Mouse (Mus musculus): ENCODE results near the gene Usp8. TPM values are rescaled to one million over a fixed set of nuclear protein-coding genes. Genes with fewer than 3 reads are reported as not detected.

Gene Usp8
- 10 to 100 TPM; 13.9 to 15.6 TPM for total RNA-seq (2021)
- long read RNA-seq, experiment 1, full-length matches to known transcripts = 4 of 7 reads
- long read RNA-seq, experiment 1, partial matches to known transcripts = 3 of 7 reads
- long read RNA-seq, experiment 1, other reads (novel, unspliced or antisense) = 0 of 7 reads
- long read RNA-seq, experiment 2, full-length matches to known transcripts = 7 of 8 reads
- long read RNA-seq, experiment 2, partial matches to known transcripts = 1 of 8 reads
- long read RNA-seq, experiment 2, other reads (novel, unspliced or antisense) = 0 of 8 reads

DNA sequence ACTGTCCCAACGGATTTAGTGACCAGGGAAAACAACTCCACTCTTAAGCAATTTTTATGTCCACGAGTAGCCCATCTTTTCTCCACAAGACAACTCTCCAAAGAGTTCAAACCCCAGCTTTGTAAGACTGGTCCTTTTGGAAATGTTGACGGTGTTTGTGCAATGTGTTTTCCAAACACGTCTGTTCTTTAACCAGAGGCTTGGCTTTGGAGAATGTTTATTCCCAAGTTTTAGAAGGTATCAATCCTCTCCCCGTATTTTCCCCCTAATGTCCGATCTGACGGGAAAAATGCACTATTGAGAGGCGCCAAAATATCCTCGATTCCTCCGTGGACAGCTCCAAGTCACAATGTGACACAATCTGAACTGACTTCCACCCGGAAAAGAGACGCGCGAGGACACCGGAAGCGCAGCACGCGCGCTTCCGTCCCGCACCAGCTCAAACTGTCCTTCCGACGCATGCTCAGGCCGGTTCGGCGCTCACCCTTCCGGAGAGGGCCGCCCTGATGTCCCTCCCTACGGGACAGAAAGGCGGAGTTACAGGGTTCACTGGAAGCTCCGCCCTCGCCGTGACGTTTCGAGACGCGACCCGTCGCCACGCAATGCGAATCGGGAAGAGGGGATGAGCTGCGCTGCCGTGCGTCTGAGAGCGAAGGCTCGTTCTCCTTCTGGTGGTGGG lies at the start of gene Usp8:
TSS of gene Usp8 (plus strand) at position 570 of the 679 bp plus-strand sequence.
- intact Hi-C loops (cut with DNase I) = no loop called here

DNA sequence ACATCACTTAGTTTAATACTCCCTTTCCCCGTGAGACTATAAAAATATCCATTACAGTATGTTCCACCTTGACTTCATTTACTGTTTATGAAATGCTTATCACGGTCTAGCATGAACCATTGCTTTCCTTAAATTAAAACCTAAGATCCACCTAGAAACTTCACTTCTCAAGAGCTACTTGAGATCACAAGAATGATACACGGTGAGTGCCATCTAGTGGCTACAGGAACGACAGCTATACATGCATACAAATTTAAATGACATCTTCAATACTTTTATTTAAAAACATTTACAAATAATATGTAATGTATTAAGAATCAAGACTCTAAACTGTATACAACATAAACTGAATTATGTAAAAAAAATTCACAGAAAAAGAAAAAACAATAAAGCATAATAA lies 43.6 kb upstream of the Usp8 start:
- intact Hi-C loops (cut with DNase I) = loop anchor here (2.0 kb wide), 1 partner anchor 71 kb away; no protein-coding TSS in a partner anchor
- no peak for DNase-seq

More for the DNA sequence above, at the start of gene Usp8:
- peak; percentile 96 for DNase-seq

DNA sequence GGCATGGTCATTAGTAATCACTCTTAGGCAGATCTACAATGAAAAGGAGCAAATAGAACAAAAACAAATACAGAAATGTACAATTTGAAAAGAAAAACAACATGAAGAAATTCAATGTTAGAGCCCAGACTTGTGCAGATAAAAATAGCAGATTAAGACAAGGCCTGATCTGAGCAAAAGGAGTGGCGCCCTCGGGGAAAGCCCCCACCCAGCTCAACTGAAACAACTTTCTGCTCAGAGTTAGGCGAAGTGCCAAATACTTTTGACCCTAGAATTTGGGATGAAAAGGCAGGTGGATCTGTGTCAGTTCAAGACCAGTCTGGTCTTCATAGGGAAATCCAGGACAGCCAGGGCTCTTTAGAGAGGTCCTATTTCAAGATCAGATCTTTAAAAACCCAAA lies 41.1 kb upstream of the Usp8 start:
- no peak for DNase-seq
- intact Hi-C loops (cut with DNase I) = no loop called here

GRCm38 (mm10) chr2:126668621-126669252 lies 38.4 kb upstream of the Usp8 start:
- DNase-seq = no peak
- intact Hi-C loops (cut with DNase I) = no loop called here

DNA sequence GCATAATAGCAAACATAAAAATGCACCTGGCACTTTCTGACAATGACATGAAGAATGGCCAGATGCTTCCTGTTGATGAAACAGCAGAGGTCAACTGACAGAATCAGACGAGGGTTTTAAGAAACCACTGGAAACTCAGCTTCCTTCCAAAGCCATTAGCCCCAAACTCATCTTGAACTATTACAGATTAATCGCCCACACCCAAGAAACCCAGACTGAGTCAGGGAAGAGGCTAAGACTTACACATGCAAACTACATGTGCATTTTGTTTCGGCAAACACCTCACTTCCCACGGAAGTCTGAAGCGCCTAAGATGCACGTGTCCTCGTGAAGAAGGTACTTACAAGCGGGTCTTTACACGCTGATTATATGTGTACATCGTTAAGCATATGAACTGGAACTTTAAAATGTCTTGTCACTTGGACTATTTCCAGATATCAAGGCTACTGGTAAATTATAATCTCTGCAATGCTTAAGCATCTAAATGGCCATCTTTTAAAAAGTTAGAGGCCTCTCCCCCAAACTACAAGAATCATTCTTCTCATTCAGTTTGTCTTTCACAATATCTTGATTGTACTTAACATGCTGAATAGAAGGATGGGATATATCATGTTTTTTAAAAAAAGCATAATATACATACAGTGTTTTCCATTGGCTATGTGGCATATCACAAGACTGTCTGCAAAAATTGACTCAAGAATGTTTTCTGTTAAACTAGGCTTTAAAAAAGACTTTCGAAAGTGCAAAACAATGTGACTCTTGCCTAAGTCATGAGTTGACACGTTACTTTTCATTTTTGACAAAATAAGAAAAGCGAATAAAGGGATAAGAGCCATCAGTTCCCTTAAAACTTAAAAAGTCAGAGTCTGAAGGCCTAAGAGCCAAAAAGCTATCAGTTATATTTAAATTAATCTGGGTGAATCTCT lies 33.5 kb upstream of the Usp8 start:
- intact Hi-C loops (cut with DNase I) = no loop called here
- no peak for DNase-seq

DNA sequence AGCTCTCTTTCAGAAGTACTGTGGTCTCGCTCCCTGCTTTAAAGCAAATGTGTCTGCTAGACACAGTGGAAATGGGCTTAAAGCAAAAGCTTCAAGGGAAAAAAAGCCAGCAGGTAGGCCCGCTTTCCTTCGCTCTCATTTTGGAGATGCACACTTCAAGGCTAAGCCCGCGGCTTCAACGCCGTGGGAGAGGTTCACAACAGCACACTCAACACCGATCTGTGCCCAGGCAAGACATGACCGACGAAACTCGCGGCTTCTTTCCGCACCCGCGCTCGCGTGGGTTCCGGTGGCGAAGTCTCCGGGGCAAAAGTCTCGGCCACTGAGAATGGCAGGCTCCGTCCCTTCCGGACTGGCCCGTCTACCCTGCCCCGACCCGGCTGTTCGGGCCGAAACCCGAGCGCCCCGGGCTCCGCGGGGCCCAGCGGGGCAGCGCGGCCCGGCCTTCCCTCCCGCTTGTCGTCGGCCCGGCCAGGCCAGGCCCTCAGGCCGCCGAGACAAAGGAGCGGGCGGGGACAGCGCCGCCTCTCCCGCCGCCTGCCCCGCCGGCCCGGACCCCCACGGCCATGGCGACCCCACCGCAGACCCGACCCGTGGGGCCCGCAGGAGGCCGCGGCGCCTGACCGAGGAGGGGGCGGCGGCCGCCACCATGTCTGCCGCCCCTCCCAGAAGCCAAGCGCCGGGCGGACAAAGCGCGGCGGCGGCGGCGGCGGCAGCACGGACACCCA lies 32.5 kb upstream of the Usp8 start:
- intact Hi-C loops (cut with DNase I) = no loop called here
- DNase-seq = peak; percentile 7 to 63

- intact Hi-C loops (cut with DNase I) = no loop called here
- peak; percentile 76 to 92 for DNase-seq
Measured at GRCm38 (mm10) chr2:126675169-126676121, 31.7 kb upstream of the Usp8 start.

DNA sequence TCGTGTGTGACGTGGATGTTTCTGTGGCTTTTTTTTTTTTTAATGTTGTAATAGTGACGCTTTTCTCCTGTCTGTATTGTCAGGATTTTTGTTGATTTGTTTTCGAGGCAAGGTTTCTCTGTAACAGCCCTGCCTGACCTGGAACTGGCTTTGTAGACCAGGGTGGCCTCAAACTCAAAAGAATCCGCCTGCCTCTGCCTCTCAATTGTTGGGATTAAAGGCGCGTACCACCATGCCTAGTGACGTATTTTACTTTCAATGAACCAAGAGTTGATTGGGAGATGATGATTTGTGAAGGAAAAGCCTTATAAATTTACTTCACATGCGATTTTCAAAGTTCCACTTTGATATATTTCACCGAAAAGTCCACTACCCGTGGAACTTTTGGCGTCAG lies 31.0 kb upstream of the Usp8 start, which contains the start of gene Gabpb1:
TSS of gene Gabpb1 (minus strand) at position 216 of the 394 bp plus-strand sequence.
- no peak for DNase-seq
- intact Hi-C loops (cut with DNase I) = no loop called here

DNA sequence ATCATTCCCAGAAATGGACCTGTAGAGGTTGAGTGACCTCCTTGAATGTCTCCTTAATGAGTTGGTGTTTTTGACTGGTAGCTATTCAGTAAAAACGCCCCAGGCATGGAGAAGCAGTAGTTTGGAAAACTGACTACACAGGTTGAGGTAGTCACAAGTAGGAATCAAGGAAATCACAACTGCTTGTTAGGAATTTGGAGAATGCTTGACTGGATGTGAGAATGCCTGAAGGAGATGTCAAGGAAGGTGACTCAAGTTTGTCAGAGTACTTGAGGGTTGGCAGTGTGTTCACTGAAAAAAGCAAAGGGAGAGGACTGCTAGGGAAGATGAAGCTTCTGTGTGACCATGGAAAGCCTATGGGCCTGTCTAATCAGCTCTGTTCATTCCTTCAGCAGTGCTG lies 29.8 kb upstream of the Usp8 start:
- DNase-seq = no peak
- intact Hi-C loops (cut with DNase I) = no loop called here

DNA sequence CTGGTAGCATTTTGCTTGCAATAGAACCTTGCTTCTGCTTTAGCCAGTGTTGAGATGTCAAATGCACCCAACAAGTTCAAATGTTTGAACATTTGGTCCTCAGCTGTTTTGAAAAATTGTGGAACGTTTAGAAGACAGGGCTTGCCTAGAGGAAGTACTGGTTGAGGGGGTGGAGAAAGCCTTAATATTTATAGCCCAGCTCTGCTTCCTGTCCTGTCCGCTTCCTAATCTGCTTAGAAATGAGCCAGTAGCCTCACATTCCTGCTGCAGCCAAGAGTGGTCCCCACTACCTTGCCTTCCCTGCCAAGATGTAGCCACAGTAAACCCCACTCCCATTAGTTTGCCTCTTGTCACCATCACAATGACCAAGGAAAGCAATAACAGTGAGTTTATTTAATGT lies 24.8 kb upstream of the Usp8 start:
- no peak for DNase-seq
- intact Hi-C loops (cut with DNase I) = no loop called here

DNA sequence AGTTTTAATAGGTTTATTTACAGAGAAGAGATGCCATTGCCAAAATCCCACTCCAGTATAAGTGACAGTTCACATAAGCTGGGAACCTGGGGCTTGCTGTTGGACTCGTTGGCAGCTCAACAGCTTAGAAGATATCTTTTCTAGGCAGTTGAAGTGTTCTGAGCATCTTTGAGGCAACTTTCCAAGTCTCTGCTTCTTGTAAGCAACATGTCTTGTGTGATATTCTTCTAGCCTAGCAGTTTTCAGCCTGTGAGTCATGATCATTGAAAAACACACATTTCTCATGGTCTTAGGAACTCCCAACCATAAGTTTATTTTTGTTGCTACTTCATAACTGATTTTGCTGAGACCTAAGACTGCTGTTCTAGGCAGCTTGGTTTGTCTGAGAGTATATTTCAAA lies 24.2 kb upstream of the Usp8 start:
- intact Hi-C loops (cut with DNase I) = no loop called here
- no peak for DNase-seq

DNA sequence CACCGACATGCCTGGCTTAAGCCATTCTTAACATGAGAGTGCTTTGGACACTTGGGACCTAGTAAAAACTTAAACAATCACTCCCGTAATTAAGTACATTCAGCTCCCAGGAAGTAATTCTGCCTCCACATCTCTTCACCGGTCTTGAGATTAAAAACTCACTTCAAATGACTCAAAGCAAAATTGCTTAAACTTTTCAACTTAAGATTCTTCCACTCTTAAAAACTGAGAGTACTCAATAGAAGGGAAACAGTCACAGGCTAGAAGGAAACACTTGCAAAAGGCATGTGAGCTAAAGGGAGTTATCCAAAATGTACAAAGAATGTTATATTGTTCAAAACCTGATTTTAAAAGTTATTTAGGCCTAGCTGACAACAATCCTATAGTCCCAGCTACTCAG lies 15.8 kb upstream of the Usp8 start:
- intact Hi-C loops (cut with DNase I) = no loop called here
- no peak for DNase-seq

DNA sequence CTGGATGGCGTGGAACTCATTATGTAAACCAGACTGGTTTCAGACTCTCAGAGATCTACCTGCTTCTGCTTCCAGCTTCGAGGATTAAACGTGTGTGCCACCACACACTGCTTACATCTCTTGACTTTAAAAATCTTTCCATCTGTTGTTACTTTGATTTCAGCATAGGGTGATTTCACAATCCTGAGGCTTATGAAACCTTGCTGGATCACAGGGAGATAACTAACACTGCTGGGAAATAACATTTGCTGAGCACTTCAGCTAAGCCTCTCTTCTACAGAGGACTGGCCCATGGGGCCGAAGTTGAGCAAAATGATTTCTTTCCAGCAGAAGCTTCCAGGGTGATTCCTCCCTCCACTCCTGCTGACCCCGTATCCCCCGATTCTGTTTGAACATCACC lies 11.8 kb upstream of the Usp8 start:
- DNase-seq = no peak
- intact Hi-C loops (cut with DNase I) = no loop called here

DNA sequence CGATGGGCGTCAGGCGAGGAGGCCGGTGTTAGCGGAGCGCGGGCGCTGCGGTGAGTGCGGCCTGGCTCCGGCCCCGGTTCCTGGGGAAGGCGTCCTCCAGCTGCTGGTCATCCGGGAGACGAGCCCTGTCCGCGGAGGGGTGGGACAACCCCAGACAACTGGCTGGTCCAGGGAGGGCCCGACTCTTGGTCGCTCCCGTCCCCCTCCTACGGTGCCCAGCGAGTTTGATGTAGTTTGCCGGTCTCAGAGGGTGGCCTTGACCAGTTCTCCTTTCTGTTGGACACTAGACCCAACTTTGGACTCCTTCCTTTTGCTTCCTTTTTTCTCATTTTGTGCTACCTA lies 281 bp downstream of the Usp8 start:
- intact Hi-C loops (cut with DNase I) = no loop called here
- no peak for DNase-seq

DNA sequence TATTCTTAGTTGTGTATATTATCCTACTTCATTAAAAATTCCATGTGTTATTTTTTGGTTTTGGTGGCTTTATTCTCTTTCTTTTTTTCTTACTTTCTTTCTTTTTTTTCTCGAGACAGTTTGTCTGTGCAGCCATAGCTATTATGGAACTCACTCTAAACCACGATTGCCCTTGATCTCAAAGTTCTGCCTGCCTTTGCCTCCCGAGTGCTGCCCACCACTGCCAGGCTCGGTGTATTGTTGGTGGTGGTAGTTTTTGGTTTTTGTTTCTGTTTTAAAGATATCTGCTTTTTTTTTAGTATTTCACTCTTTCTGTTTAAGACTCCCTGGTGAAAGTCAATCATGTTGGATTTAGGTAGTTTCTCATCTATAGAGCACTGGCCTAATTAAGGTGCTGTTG lies 1.2 kb downstream of the Usp8 start:
- DNase-seq = no peak
- intact Hi-C loops (cut with DNase I) = no loop called here

- DNase-seq = no peak
- intact Hi-C loops (cut with DNase I) = no loop called here
Measured at GRCm38 (mm10) chr2:126712526-126712925, 5.4 kb downstream of the Usp8 start.

DNA sequence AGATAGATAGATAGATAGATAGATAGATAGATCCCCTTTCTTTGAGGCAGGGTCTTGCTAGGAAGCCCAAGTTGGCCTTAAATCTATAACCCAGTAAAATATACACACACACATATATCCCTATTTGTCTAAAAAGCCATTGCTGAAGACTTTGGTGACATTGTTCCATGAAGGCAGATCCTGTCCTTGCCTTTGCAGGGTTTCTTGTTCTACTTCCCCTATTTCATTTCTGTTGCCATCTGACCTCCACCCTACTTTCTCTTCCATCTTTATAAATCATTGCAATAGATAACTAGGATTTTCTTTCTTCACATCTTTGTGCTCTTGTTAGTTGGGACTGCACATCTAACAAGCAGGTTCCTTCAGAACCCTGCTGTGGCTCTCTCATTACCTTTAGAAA lies 5.8 kb downstream of the Usp8 start:
- no peak for DNase-seq
- intact Hi-C loops (cut with DNase I) = no loop called here

DNA sequence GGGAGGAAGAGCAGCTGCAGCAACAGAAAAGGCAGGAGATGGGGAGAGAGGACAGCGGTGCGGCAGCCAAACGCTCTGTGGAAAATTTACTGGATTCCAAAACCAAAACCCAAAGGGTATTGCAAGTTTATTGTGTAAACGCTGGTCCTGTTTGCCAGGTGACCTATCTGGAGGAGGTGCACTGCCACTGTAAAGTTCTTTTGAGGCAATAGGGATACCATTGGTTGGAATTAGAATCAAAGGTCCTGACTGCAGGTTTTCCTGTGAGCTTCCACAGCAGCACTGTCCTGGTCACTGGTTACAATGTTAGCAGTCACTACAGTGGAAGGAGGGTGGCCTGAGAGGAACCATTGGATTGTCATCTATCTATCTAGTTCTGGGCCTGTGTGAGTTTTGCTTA lies 22.1 kb downstream of the Usp8 start:
- DNase-seq = no peak
- intact Hi-C loops (cut with DNase I) = no loop called here

GRCm38 (mm10) chr2:126730502-126730901 lies 23.4 kb downstream of the Usp8 start:
- intact Hi-C loops (cut with DNase I) = loop anchor here (10.0 kb wide), 1 partner anchor 284 kb away; no protein-coding TSS in a partner anchor
- no peak for DNase-seq

Measured in gastrocnemius, postnatal 36 days (tissue).